Mouse (Mus musculus) megakaryocyte progenitor cell, adult 5-6 weeks (primary cell): ENCODE results near the gene Prokr2. TPM values are rescaled to one million over a fixed set of nuclear protein-coding genes. Genes with fewer than 3 reads are reported as not detected.

ENCODE experiments used
- ATAC-seq: replicated peaks from 2 replicates; pipeline ENCODE4 v1.8.0; 2016; ENCODE audit warnings: mild to moderate bottlenecking, moderate TSS enrichment, inconsistent platforms; ENCODE audit not compliant: poor library complexity
- total RNA-seq, 2 experiments: library from RNA; stranded (forward) in 1 of 2; stranded (reverse) in 1 of 2; fragments of 157-497, 149-512 nt in 1 of 2; fragments of 200-1000 nt in 1 of 2; gene quantifications; 2 replicates each; pipeline versions ENCODE4 v1.2.3 to v1.2.4; 2015 to 2017

The Prokr2 gene
- total RNA-seq (2015) (not detected in 2 replicates), total RNA-seq (2017) (not detected in 2 replicates)

DNA sequence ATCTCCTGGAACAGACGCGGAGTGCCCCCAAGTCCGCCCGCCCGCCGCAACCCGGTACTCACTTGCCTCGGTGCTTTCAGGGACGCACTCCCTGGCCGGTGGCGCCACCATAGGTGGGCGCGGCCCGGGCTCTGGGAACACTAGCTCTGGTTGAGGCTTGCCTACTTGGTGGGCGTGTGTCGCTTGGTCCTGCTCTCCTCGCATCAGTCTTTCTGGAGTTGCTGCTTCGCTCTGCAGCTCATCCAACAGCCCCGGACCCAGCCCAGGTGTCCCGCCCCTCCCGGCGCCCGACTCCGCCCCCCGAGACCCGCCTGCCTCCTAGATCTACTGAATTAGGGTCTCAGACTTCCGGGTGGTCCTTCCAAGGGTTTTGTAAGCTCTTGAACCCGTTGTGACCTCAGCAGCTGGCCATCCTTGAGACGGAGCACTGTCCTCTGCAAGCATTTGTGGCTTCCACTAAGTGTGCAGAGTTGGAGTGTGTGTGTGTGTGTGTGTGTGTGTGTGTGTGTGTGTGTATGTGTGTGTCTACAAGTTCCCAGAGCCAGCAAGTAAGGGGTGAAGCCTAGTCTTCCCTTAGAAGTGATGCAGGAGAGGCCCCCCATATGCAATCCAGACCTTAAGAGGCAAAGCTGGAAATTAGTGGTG lies at the start of gene Prokr2:
Prokr2 (minus strand) TSS at position 254 of the 645 bp plus-strand sequence.
- ATAC-seq = peak; percentile 54

GRCm38 (mm10) chr2:132427160-132427941 lies 42.1 kb upstream of the Prokr2 start:
- no peak for ATAC-seq

DNA sequence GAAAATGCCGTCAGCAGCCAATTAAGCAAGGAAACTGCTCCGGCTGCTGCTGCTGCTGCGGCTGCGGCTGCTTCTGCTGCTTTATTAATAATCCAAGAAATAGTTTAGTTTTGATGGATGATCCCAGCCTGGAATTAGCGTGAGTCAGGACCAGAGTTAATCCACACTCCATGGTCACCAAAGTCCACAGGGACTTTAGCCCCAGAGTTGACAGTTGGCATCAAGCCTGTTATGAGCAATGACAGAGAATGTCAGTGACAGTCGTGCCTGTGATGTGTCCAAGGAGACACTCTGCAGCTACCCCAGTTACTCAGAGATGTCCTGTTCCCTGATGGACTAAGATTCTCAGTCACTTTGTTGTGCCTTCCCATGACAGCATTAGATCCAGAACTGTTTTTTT lies 40.3 kb upstream of the Prokr2 start:
- ATAC-seq = no peak

GRCm38 (mm10) chr2:132423411-132424047 lies 38.3 kb upstream of the Prokr2 start:
- no peak for ATAC-seq

GRCm38 (mm10) chr2:132422846-132423245 lies 37.6 kb upstream of the Prokr2 start:
- ATAC-seq = no peak

DNA sequence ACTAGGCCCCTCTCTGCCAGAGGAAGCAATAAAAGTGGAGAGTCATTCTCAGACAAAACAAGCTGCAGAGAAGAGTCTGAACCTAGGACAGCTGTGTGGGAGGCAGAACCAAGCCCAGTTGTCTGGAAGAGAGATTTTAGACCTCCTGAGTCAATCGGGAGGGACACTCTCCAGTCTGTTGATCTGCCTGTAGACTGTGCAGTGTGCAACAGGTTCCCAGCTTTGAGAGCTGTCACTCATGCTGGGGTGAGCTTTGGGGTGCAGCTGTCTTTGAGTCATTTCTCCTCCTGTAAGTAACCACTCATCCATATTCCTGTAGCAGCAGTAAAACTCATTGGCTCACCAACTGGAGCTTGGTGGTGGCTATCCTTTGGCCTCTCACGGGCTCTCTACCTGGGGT lies 33.2 kb upstream of the Prokr2 start:
- no peak for ATAC-seq

- ATAC-seq = no peak
Observed at GRCm38 (mm10) chr2:132410126-132410525, 24.9 kb upstream of the Prokr2 start.

DNA sequence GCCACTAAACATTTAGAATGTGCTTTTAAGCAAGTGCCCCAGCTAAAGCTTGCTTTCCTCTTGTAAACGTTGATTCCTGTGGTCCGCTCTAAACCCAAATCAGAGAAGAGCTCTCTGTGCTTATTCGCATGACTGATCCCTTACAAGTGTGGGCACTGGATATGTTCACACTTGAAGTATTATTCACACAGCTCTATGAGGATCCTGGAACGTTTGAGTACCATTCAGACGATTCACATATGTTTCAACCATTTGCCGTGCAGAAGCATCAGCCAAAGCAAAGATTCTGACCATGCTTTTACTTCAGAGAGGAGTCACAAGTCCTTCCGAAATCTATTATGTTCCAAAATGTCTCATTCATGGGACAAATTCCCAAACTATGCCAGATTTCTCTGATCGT lies 12.9 kb upstream of the Prokr2 start:
- no peak for ATAC-seq

DNA sequence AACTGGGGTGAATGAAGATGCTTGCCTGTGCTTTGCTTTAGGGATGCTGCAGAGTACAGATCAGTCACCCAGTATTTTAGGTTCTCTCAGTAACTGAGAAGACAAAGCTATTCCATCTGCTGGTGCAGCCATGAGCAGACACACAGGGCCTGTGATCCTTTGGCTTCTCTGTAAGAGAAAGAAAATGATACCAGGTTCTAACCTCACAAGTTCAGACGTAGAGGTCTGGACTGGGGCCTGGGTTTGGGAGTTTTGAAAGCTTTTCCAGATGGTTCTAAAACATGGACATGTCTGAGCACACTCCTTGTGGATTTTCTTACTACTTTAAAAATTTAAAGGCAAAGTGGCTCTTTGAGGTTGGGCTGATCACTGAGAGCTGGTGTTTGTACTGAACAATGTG lies 10.5 kb upstream of the Prokr2 start:
- no peak for ATAC-seq

- ATAC-seq = no peak
Observed at GRCm38 (mm10) chr2:132390607-132391160, 5.4 kb upstream of the Prokr2 start.

DNA sequence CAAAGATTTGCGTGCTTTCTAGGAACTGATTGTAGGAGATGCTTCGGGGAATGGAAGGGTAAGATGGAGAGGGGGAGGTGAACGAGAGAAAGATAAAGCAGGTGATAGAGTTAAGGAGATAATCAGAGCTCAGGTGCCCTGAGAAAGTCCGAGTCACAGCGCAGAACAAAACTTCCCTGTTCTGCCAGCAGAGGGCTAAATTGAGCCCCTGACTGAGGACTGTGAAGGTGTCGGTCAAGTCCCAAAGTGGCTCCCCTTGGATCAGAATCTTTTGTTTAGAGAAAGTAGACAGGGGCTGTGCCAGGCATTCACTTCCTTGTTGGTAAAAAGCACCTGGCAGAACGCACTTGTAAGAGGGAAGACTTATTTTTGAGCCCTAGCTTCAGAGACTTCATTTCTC lies 4.3 kb upstream of the Prokr2 start:
- peak; percentile 55 for ATAC-seq

DNA sequence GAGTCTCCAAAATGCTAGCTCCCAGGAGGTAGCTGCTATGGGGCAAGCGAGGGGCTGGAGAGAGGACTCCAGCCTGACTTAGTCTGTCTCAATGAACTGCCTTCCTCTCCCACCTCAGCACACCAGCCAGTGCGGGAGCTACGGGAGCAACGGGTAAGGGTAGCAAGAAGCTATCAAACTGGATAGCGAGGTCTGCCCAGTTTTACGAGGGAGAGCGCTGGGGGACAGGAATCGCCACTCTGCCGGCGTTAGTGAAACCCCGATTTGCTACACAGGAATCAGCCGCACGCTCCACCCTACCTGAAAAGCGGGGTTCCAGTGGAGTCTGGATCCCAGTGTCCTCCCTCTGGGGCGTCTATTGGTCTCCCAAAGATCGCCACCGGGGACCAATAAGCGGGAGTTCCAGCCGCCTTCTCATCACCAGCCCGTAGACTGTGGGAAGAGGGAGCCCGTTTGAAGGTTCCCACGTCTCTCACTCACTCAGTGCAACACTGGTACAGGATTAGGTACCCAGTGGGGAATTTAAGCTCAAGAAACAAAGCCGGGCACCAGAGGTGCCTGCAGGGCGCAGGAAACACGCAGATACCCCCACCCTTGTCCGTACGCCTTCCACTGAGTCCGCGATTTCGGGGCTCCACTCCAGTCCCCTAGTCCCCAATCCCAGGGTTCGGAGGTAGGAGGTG lies 595 bp downstream of the Prokr2 start:
- ATAC-seq = no peak

- no peak for ATAC-seq
Observed at GRCm38 (mm10) chr2:132382308-132382707, 2.9 kb downstream of the Prokr2 start.

DNA sequence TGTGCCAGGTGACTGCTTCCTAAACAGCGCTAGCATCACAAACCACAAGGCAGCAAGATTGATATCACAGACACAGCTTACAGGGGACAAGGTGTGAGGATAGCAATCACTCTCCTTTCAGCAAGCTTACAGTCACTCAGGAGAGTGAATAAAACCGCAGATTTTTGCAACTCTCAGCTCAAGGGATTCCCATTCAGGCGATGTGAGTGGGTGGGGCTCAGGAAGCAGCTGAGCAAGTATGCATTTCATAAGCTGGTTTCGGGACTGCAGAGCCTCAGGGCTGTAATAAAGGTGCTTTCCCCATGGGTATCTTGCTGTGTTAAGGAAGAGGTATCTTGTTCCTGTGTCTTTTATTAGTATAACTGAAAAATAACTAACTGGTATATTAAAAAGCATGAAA lies 5.6 kb downstream of the Prokr2 start:
- ATAC-seq = peak; percentile 26; the same call in 1 of the 2 replicates

DNA sequence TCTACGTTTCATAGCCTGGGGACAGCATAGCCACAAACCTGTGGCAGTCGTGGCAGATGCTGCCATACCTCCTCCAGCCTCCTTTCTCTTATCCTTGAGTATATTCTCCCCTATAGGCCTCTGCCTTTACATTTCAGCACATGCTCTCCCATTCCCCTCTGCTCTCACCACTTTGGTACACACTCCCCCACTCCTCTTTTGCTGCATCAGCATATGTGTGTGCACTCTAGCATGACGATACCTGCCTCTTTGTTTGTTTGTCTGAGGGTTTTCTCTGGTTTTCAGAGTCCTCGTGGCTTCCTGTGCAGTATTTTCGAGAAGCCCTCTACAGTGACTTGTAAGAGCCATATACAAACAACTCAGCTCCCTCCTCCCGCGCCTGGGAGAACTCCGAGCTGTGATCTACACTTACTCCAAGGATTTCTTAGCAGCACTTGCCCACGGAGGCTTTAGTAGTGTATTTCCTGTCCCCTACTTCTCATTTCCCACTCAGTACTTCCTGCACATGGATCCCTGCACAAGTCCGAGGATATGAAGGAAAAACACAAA lies 6.6 kb downstream of the Prokr2 start:
- no peak for ATAC-seq

DNA sequence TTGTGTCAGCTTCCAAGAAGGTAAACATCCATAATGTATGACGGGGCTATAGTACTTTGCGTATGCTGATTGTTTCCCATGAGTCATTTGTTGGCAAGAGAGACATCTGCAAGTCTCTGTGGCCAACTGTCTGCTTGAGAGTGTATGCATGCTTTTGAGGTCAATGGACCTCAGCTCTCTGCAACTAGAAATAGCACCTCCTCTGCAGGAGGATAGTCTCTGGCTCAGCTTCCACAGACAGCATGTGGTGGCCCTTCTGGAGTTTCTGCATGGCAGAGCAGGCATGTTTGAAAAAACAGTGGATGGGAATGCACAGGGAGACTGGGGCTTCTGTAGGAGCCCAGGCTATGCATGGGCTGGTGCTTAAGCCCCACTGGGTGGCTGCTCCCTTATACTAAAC lies 7.8 kb downstream of the Prokr2 start:
- no peak for ATAC-seq

DNA sequence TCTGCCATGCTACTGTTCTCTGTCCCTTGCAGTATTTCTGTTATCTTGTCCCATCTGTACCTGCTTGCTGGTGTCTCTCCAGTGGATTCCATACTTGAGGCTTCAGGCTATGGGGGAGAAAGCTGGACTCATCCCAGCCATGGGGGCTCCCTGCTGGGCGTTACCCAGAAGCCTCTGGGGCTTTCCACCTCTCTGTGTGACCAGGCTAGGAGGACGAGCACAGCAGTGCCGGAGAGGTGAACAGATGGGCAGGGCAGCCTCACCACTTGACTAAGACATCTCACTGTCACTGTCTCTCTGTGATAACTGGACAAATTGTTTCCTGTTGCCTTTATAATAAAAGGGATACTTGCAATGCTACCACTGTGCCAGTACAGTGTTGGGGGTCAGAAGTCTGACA lies 9.5 kb downstream of the Prokr2 start:
- no peak for ATAC-seq

- no peak for ATAC-seq
Observed at GRCm38 (mm10) chr2:132375135-132375534, 10.1 kb downstream of the Prokr2 start.

DNA sequence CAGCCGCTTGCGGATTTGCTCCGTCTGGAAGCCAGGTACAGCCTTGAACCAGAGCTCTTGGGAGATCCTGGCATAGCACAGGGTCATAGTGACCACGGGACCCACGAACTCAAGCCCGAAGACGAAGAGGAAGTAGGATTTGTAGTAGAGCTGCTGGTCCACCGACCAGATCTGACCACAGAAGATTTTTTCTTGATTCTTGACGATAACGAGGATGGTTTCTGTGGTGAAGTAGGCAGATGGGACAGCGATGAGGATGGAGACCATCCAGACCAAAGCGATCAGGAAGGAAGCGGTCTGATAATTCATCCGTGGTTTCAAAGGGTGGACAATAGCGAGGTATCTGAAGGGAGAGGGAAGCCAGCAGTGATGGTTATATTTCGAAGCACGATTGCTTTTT lies 11.5 kb downstream of the Prokr2 start:
- peak; percentile 31 for ATAC-seq

GRCm38 (mm10) chr2:132368433-132368832 lies 16.8 kb downstream of the Prokr2 start:
- no peak for ATAC-seq

GRCm38 (mm10) chr2:132343846-132344245 lies 41.4 kb downstream of the Prokr2 start:
- ATAC-seq = no peak
